Mouse (Mus musculus): Measurements from ENCODE around the gene Commd2. TPM values are rescaled to one million over a fixed set of nuclear protein-coding genes. Genes with fewer than 3 reads are reported as not detected.

The Commd2 gene
- polyA plus RNA-seq, 1 experiment from 2014 or later, result 77.3 TPM

- no peak for ATAC-seq (ENCODE audit: insufficient number of reproducible peaks, low FRiP score, low TSS enrichment, low read depth)
- 72% methylated on average over 6 of the region's 6 CpGs for WGBS
- H3K9me3 ChIP-seq (ENCODE audit: control insufficient read depth, low read length), result no peaks in the 10 kb centered on the region
Measured at GRCm38 (mm10) chr3:57637596-57637995, 13.9 kb downstream of the Commd2 start.

GRCm38 (mm10) chr3:57634763-57635487, 16.6 kb downstream of the Commd2 start:
- Histone ChIP-seq H3K4me1 (ENCODE audit: control insufficient read depth, insufficient read depth, low read length) (no peaks in the 10 kb centered on the region), H3K27ac (replicated peaks; ENCODE audit: low read depth, low read length) (no peak overlapping the region), H3K4me2 (ENCODE audit: low read depth, severe bottlenecking) (no peak overlapping the region), H3K27me3 (ENCODE audit: control insufficient read depth, insufficient read depth, low read length) (no peaks in the 10 kb centered on the region), H3K36me3 (ENCODE audit: control insufficient read depth, insufficient read depth, low read length) (no peaks in the 10 kb centered on the region), H3K9ac (ENCODE audit: low read length) (no peak overlapping the region), H3K4me3 (ENCODE audit: low read depth, low read length) (no peak overlapping the region), H3K9me3 (ENCODE audit: control insufficient read depth, low read length) (no peaks in the 10 kb centered on the region)
- 72% methylated on average over 3 of the region's 3 CpGs for WGBS
- ATAC-seq (ENCODE audit: insufficient number of reproducible peaks, low FRiP score, low TSS enrichment, low read depth) (no peak), DNase-seq (ENCODE audit: low spot score) (no peak)

More at GRCm38 (mm10) chr3:57637596-57637995, 13.9 kb downstream of the Commd2 start:
- Histone ChIP-seq H3K4me2 (ENCODE audit: low read depth, severe bottlenecking) (no peak overlapping the region), H3K36me3 (ENCODE audit: control insufficient read depth, insufficient read depth, low read length) (no peaks in the 10 kb centered on the region), H3K27me3 (ENCODE audit: control insufficient read depth, insufficient read depth, low read length) (no peaks in the 10 kb centered on the region), H3K4me1 (ENCODE audit: control insufficient read depth, insufficient read depth, low read length) (no peaks in the 10 kb centered on the region), H3K27ac (replicated peaks; ENCODE audit: low read depth, low read length) (no peak overlapping the region), H3K9ac (ENCODE audit: low read length) (no peak overlapping the region), H3K4me3 (ENCODE audit: low read depth, low read length) (no peak overlapping the region)
- no peak for DNase-seq (ENCODE audit: low spot score)

- H3K4me3 ChIP-seq (ENCODE audit: low read depth, low read length), result no peak overlapping the region
- ATAC-seq (ENCODE audit: insufficient number of reproducible peaks, low FRiP score, low TSS enrichment, low read depth) (no peak), DNase-seq (ENCODE audit: low spot score) (no peak)
- no peak overlapping the region for H3K9ac ChIP-seq (ENCODE audit: low read length)
- 83% methylated on average over 11 of the region's 11 CpGs for WGBS
- H3K27me3 ChIP-seq (ENCODE audit: control insufficient read depth, insufficient read depth, low read length), result no peaks in the 10 kb centered on the region
- no peak overlapping the region for H3K4me2 ChIP-seq (ENCODE audit: low read depth, severe bottlenecking)
- H3K36me3 ChIP-seq (ENCODE audit: control insufficient read depth, insufficient read depth, low read length), result no peaks in the 10 kb centered on the region
- H3K9me3 ChIP-seq (ENCODE audit: control insufficient read depth, low read length), result no peaks in the 10 kb centered on the region
- no peak overlapping the region for H3K27ac ChIP-seq (replicated peaks; ENCODE audit: low read depth, low read length)
- no peaks in the 10 kb centered on the region for H3K4me1 ChIP-seq (ENCODE audit: control insufficient read depth, insufficient read depth, low read length)
Measured at GRCm38 (mm10) chr3:57626954-57627513, 24.5 kb downstream of the Commd2 start.

GRCm38 (mm10) chr3:57625275-57625997, 26.1 kb downstream of the Commd2 start:
- ATAC-seq (ENCODE audit: insufficient number of reproducible peaks, low FRiP score, low TSS enrichment, low read depth), result peak; percentile 51; the same call in 1 of the 2 replicates
- Histone ChIP-seq H3K27ac (replicated peaks; ENCODE audit: low read depth, low read length) (no peak overlapping the region), H3K27me3 (ENCODE audit: control insufficient read depth, insufficient read depth, low read length) (no peaks in the 10 kb centered on the region), H3K9me3 (ENCODE audit: control insufficient read depth, low read length) (no peaks in the 10 kb centered on the region), H3K36me3 (ENCODE audit: control insufficient read depth, insufficient read depth, low read length) (no peaks in the 10 kb centered on the region), H3K4me1 (ENCODE audit: control insufficient read depth, insufficient read depth, low read length) (no peaks in the 10 kb centered on the region), H3K4me3 (ENCODE audit: low read depth, low read length) (no peak overlapping the region), H3K9ac (ENCODE audit: low read length) (0 out of 2 replicates have a peak overlapping the region, but pooled peaks have one; percentile 17), H3K4me2 (ENCODE audit: low read depth, severe bottlenecking) (peak overlapping the region; percentile 19; the same call in 1 of the 2 replicates)
- peak; percentile 84 for DNase-seq (ENCODE audit: low spot score)
- 36% methylated on average over 21 of the region's 21 CpGs for WGBS

- WGBS, result 80% methylated on average over 4 of the region's 4 CpGs
- H3K9me3 ChIP-seq (ENCODE audit: control insufficient read depth, low read length), result no peaks in the 10 kb centered on the region
- no peak for ATAC-seq (ENCODE audit: insufficient number of reproducible peaks, low FRiP score, low TSS enrichment, low read depth)
Measured at GRCm38 (mm10) chr3:57619718-57620117, 31.8 kb downstream of the Commd2 start.

GRCm38 (mm10) chr3:57615652-57616051, 35.9 kb downstream of the Commd2 start:
- Histone ChIP-seq H3K4me3 (ENCODE audit: low read depth, low read length) (no peak overlapping the region), H3K9me3 (ENCODE audit: control insufficient read depth, low read length) (no peaks in the 10 kb centered on the region), H3K27ac (replicated peaks; ENCODE audit: low read depth, low read length) (no peak overlapping the region), H3K4me2 (ENCODE audit: low read depth, severe bottlenecking) (no peak overlapping the region), H3K36me3 (ENCODE audit: control insufficient read depth, insufficient read depth, low read length) (no peaks in the 10 kb centered on the region), H3K27me3 (ENCODE audit: control insufficient read depth, insufficient read depth, low read length) (no peaks in the 10 kb centered on the region), H3K4me1 (ENCODE audit: control insufficient read depth, insufficient read depth, low read length) (no peaks in the 10 kb centered on the region), H3K9ac (ENCODE audit: low read length) (no peak overlapping the region)
- ATAC-seq (ENCODE audit: insufficient number of reproducible peaks, low FRiP score, low TSS enrichment, low read depth) (no peak), DNase-seq (ENCODE audit: low spot score) (no peak)
- WGBS, result 87% methylated on average over 4 of the region's 4 CpGs

More at GRCm38 (mm10) chr3:57619718-57620117, 31.8 kb downstream of the Commd2 start:
- Histone ChIP-seq H3K4me1 (ENCODE audit: control insufficient read depth, insufficient read depth, low read length) (no peaks in the 10 kb centered on the region), H3K4me3 (ENCODE audit: low read depth, low read length) (no peak overlapping the region), H3K9ac (ENCODE audit: low read length) (no peak overlapping the region), H3K4me2 (ENCODE audit: low read depth, severe bottlenecking) (no peak overlapping the region), H3K27ac (replicated peaks; ENCODE audit: low read depth, low read length) (no peak overlapping the region), H3K27me3 (ENCODE audit: control insufficient read depth, insufficient read depth, low read length) (no peaks in the 10 kb centered on the region), H3K36me3 (ENCODE audit: control insufficient read depth, insufficient read depth, low read length) (no peaks in the 10 kb centered on the region)
- no peak for DNase-seq (ENCODE audit: low spot score)

GRCm38 (mm10) chr3:57612430-57612997, 39.0 kb downstream of the Commd2 start:
- ATAC-seq (ENCODE audit: insufficient number of reproducible peaks, low FRiP score, low TSS enrichment, low read depth) (no peak), DNase-seq (ENCODE audit: low spot score) (no peak)
- Histone ChIP-seq H3K4me3 (ENCODE audit: low read depth, low read length) (no peak overlapping the region), H3K4me2 (ENCODE audit: low read depth, severe bottlenecking) (no peak overlapping the region), H3K27me3 (ENCODE audit: control insufficient read depth, insufficient read depth, low read length) (no peaks in the 10 kb centered on the region), H3K36me3 (ENCODE audit: control insufficient read depth, insufficient read depth, low read length) (no peaks in the 10 kb centered on the region), H3K4me1 (ENCODE audit: control insufficient read depth, insufficient read depth, low read length) (no peaks in the 10 kb centered on the region), H3K9me3 (ENCODE audit: control insufficient read depth, low read length) (no peaks in the 10 kb centered on the region), H3K27ac (replicated peaks; ENCODE audit: low read depth, low read length) (no peak overlapping the region), H3K9ac (ENCODE audit: low read length) (no peak overlapping the region)
- WGBS, result 88% methylated on average over 3 of the region's 3 CpGs

GRCm38 (mm10) chr3:57611776-57612175, 39.7 kb downstream of the Commd2 start:
- no peaks in the 10 kb centered on the region for H3K27me3 ChIP-seq (ENCODE audit: control insufficient read depth, insufficient read depth, low read length)
- H3K27ac ChIP-seq (replicated peaks; ENCODE audit: low read depth, low read length), result no peak overlapping the region
- H3K4me2 ChIP-seq (ENCODE audit: low read depth, severe bottlenecking), result no peak overlapping the region
- WGBS, result 44% methylated on average over 7 of the region's 7 CpGs
- H3K36me3 ChIP-seq (ENCODE audit: control insufficient read depth, insufficient read depth, low read length), result no peaks in the 10 kb centered on the region
- no peaks in the 10 kb centered on the region for H3K4me1 ChIP-seq (ENCODE audit: control insufficient read depth, insufficient read depth, low read length)
- ATAC-seq (ENCODE audit: insufficient number of reproducible peaks, low FRiP score, low TSS enrichment, low read depth) (no peak), DNase-seq (ENCODE audit: low spot score) (no peak)
- H3K9me3 ChIP-seq (ENCODE audit: control insufficient read depth, low read length), result no peaks in the 10 kb centered on the region
- no peak overlapping the region for H3K9ac ChIP-seq (ENCODE audit: low read length)
- no peak overlapping the region for H3K4me3 ChIP-seq (ENCODE audit: low read depth, low read length)

Data from limb, embryonic 11.5 days (tissue).